Mouse (Mus musculus): ENCODE data around the gene Irf8. TPM values are rescaled to one million over a fixed set of nuclear protein-coding genes. Genes with fewer than 3 reads are reported as not detected.

The Irf8 gene
- polyA plus RNA-seq (2016; fragmentation: Nextera tagmentation; extraction: Ambion mirVana): 4.6 and 5.8 TPM in 2 replicates

DNA sequence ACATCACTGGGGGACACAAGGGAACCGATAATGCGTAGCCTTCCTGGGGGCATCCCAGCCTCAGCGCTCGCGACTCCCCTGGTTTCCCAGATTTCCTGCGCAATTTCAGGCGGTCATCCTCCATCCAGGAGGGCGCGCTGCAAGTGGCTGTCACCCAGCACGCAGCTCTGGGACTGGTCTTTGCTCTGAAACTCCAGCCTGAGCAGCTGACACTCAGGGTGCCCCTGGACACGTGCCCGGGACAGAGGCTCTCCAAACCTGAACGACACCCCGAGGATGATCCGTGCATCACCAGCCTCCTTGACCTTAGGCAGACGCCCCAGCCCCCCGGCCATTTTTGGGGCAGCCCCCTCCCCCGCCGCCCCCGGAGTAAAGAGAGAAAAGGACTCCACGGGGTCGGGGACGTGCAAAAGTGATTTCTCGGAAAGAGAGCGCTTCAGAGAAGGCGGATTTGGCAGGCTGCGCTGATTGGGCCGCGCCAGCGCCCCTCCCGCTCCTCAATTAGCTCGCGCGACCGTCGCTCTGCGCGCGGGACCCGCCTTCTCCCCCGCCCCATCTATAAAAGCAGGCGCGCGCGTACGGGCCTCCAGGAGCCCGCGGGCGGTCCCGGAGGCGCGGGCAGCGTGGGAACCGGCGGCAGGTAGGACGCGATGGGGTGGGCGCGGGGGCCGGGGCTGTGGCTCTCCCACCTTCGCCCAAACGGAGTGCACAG is at the start of gene Irf8:
Gene Irf8, plus strand, starts transcription at position 589 of the 712 bp plus-strand sequence.
- peaks cover 98% of the 10 kb centered on the region for H3K27me3 ChIP-seq (replicated peaks; ENCODE audit: low read depth, poor library complexity, severe bottlenecking)
- peaks cover 21% of the 10 kb centered on the region for H3K4me1 ChIP-seq
- H3K27ac ChIP-seq (replicated peaks): peak within 1 kb of the TSS; percentile 55; the same call in 1 of the 2 replicates
- peak within 1 kb of the TSS; percentile 67 for H3K4me3 ChIP-seq
- peak; percentile 90 for DNase-seq (ENCODE audit: low spot score)
- no peaks in the 10 kb centered on the region for H3K36me3 ChIP-seq (replicated peaks)
- under 1% methylated on average over 62 of the region's 62 CpGs for WGBS
- H3K9me3 ChIP-seq: no peaks in the 10 kb centered on the region

DNA sequence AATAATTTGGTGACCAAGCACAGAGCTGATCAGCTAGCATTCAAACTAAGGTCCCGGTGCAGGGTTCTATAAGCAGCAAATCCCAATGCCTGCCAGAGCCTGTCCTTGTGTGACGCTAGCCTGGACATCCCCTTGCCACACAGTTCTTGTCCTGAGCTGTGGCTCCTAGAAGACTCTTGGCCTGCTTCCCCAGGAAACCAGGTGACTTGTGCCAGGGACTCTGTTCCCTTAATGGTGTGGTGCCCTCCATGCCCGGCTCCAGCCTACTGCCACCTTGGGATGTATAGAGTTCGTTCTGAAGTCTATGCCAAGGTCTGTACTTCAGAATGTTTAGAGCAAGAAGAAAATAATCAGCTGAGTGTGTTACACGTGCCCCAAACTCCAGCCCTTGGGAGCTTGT is 49.6 kb upstream of the Irf8 start:
- Histone ChIP-seq H3K27ac (replicated peaks) (no peak overlapping the region), H3K27me3 (replicated peaks; ENCODE audit: low read depth, poor library complexity, severe bottlenecking) (peaks cover 42% of the 10 kb centered on the region), H3K4me1 (peaks cover 24% of the 10 kb centered on the region), H3K9me3 (no peaks in the 10 kb centered on the region), H3K36me3 (replicated peaks) (no peaks in the 10 kb centered on the region), H3K4me3 (no peak overlapping the region)
- WGBS: 81% methylated on average over 5 of the region's 5 CpGs
- DNase-seq (ENCODE audit: low spot score): no peak

GRCm38 (mm10) chr8:120687786-120688185 is 48.4 kb upstream of the Irf8 start:
- Histone ChIP-seq H3K27ac (replicated peaks) (no peak overlapping the region), H3K4me3 (no peak overlapping the region), H3K9me3 (no peaks in the 10 kb centered on the region), H3K36me3 (replicated peaks) (no peaks in the 10 kb centered on the region), H3K4me1 (peaks cover 24% of the 10 kb centered on the region), H3K27me3 (replicated peaks; ENCODE audit: low read depth, poor library complexity, severe bottlenecking) (peaks cover 35% of the 10 kb centered on the region)
- no peak for DNase-seq (ENCODE audit: low spot score)
- 82% methylated on average over 8 of the region's 8 CpGs for WGBS

DNA sequence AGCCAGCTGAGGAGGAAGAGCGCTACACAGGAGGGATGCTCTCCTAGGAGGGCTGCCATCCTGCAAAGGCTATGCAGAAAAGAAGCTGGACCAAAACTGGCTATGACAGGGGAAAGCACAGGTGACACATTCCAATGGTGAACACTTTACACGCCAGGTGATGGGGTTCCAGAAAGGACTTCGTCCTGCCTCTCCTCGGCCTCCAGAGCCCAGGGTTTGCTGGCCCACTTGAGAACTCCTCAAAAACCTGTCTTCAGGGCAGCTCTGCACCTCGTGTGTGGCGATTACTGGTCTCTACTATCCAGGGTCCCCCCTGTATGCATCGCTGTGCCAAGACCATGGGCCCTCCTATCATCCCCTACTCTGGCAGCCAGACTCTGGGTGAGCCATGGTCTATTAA is 47.6 kb upstream of the Irf8 start:
- no peak for DNase-seq (ENCODE audit: low spot score)
- Histone ChIP-seq H3K36me3 (replicated peaks) (no peaks in the 10 kb centered on the region), H3K27me3 (replicated peaks; ENCODE audit: low read depth, poor library complexity, severe bottlenecking) (peaks cover 31% of the 10 kb centered on the region), H3K4me1 (peaks cover 26% of the 10 kb centered on the region), H3K27ac (replicated peaks) (no peak overlapping the region), H3K9me3 (no peaks in the 10 kb centered on the region), H3K4me3 (no peak overlapping the region)
- 89% methylated on average over 7 of the region's 7 CpGs for WGBS

DNA sequence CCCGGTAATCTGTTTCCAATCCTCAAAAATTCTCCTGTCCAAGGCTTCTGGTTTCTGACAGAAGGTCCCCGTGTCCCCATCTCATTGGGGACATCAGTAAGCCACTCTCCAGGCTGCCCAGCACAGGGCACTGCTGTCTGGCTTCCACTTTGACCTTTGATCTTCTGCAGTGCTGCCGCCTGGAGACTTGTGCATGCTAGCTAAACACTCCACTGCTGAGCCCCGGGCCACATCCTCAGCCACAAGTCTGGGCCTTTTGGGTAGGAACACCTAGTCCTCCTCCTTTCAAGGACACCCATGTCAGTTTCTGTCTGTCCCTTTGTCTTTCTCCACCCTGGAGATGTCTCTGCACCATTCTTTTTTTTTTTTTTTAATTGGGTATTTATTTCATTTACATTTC is 43.2 kb upstream of the Irf8 start:
- DNase-seq (ENCODE audit: low spot score): no peak
- peaks cover 17% of the 10 kb centered on the region; the same call in 1 of the 2 replicates for H3K27me3 ChIP-seq (replicated peaks; ENCODE audit: low read depth, poor library complexity, severe bottlenecking)
- H3K4me3 ChIP-seq: no peak overlapping the region
- H3K27ac ChIP-seq (replicated peaks): no peak overlapping the region
- H3K36me3 ChIP-seq (replicated peaks): no peaks in the 10 kb centered on the region
- H3K4me1 ChIP-seq: peaks cover 17% of the 10 kb centered on the region
- H3K9me3 ChIP-seq: peaks cover 1% of the 10 kb centered on the region
- 54% methylated on average over 4 of the region's 4 CpGs for WGBS

GRCm38 (mm10) chr8:120693861-120694493 is 42.2 kb upstream of the Irf8 start:
- peak; percentile 24 for DNase-seq (ENCODE audit: low spot score)
- Histone ChIP-seq H3K9me3 (peaks cover 4% of the 10 kb centered on the region), H3K27ac (replicated peaks) (no peak overlapping the region), H3K27me3 (replicated peaks; ENCODE audit: low read depth, poor library complexity, severe bottlenecking) (peaks cover 11% of the 10 kb centered on the region; the same call in 1 of the 2 replicates), H3K4me3 (no peak overlapping the region), H3K36me3 (replicated peaks) (no peaks in the 10 kb centered on the region), H3K4me1 (peaks cover 17% of the 10 kb centered on the region)
- 56% methylated on average over 22 of the region's 22 CpGs for WGBS

DNA sequence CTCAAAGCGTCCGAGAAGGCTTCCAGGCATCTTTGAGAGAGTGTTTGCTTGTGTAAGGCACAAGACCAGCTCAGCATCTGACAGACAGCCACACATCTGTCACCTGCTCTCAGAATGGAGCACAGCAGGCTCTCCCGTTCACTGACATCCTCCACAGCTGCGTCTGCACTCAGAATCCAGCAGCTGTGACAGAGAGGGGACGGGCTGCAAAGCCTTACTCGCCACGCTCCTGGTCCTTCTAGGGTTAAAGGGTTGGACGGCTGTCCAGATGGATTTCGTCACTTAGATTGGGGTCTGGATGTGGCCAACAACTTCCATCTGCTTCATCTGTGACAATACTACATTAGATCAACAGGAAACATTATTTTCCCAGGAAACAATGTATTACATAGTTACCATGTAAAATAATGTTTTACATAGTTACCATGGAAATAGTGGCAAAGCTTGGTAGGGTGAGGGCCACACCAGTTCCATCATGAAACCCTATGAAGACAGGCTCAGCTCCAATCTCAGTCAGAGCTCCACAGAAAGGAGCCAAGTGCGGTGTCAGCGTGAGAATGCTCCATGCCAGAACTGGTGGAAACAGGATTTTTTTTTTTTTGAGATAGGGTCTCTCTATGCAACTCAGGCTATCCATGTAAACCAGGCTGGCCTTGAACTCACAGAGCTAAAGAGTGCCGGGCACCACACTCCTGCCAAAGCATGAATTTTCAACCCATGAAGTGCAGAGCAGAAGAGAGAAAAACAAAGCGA is 39.6 kb upstream of the Irf8 start:
- WGBS: 64% methylated on average over 13 of the region's 13 CpGs
- Histone ChIP-seq H3K4me1 (peaks cover 27% of the 10 kb centered on the region), H3K36me3 (replicated peaks) (no peaks in the 10 kb centered on the region), H3K4me3 (no peak overlapping the region), H3K9me3 (peaks cover 4% of the 10 kb centered on the region), H3K27me3 (replicated peaks; ENCODE audit: low read depth, poor library complexity, severe bottlenecking) (peaks cover 10% of the 10 kb centered on the region), H3K27ac (replicated peaks) (no peak overlapping the region)
- DNase-seq (ENCODE audit: low spot score): peak; percentile 24

DNA sequence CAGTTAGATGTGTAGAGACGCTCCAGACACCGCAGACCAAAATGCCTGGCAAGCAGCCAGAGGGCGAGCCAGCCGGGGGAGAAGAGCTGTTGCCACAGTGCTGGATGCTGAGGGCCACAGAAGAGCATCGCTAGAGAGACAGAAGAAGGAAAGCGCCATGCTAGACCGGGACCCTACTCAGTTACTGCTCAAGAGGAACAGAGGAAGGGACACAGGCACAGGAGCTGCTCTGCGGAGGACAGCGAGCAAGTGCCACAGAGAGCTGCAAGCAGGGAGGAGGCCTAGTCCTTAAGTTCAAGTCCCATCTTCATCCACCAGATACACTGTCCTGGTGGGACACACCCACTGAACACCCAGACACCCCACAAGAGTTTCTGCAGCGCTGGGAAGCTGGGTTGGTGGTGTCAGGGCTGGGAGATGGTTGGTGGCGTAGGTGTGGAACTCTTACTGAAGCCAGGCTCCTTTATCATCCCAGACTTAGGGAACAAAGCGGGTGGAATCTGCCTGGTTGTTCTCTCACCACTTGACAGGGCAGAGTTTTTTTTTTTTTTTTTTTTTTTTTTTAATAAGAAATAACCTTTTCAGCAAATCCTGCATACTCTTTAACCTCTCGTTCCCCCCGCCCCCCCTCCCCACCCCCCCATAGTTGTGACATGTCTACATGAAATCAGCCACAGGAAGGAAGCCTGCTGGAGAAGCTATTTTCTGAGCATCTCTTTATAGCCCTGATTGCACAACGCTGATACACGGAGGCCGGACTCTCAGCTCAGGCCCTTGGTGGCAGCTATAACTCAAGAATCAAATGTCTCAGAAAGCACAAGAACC is 38.8 kb upstream of the Irf8 start:
- Histone ChIP-seq H3K9me3 (peaks cover 4% of the 10 kb centered on the region), H3K4me1 (peaks cover 30% of the 10 kb centered on the region), H3K4me3 (no peak overlapping the region), H3K36me3 (replicated peaks) (no peaks in the 10 kb centered on the region), H3K27ac (replicated peaks) (no peak overlapping the region), H3K27me3 (replicated peaks; ENCODE audit: low read depth, poor library complexity, severe bottlenecking) (peaks cover 17% of the 10 kb centered on the region)
- 86% methylated on average over 17 of the region's 17 CpGs for WGBS
- DNase-seq (ENCODE audit: low spot score): no peak

- H3K36me3 ChIP-seq (replicated peaks): no peaks in the 10 kb centered on the region
- no peak overlapping the region for H3K4me3 ChIP-seq
- DNase-seq (ENCODE audit: low spot score): no peak
- no peak overlapping the region for H3K27ac ChIP-seq (replicated peaks)
- peaks cover 4% of the 10 kb centered on the region for H3K9me3 ChIP-seq
- peaks cover 19% of the 10 kb centered on the region for H3K27me3 ChIP-seq (replicated peaks; ENCODE audit: low read depth, poor library complexity, severe bottlenecking)
- peaks cover 29% of the 10 kb centered on the region for H3K4me1 ChIP-seq
Observed at GRCm38 (mm10) chr8:120697979-120698272, 38.2 kb upstream of the Irf8 start.

DNA sequence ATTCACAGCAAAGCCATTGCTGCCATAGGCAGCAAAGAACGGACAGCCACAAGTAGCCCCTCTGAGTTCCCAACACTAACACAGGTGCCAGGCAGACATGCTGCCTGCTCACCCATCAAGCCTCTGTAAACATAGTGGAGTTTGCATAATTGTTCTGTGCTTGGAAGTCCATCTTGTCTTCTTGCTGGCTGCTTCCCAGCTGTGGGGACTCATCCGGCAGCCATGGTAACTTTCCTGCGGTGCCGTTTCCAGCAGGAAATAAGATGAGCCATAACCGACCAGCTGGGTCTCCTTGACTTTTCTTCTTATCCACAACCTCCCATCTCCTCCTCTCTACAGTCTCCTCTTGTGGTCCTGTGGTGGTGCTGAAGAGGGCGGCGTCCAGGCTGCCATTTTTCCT is 37.7 kb upstream of the Irf8 start:
- H3K27me3 ChIP-seq (replicated peaks; ENCODE audit: low read depth, poor library complexity, severe bottlenecking): peaks cover 19% of the 10 kb centered on the region
- no peak for DNase-seq (ENCODE audit: low spot score)
- WGBS: 94% methylated on average over 7 of the region's 7 CpGs
- no peaks in the 10 kb centered on the region for H3K36me3 ChIP-seq (replicated peaks)
- H3K4me1 ChIP-seq: peaks cover 29% of the 10 kb centered on the region
- no peak overlapping the region for H3K4me3 ChIP-seq
- no peak overlapping the region for H3K27ac ChIP-seq (replicated peaks)
- peaks cover 4% of the 10 kb centered on the region for H3K9me3 ChIP-seq

DNA sequence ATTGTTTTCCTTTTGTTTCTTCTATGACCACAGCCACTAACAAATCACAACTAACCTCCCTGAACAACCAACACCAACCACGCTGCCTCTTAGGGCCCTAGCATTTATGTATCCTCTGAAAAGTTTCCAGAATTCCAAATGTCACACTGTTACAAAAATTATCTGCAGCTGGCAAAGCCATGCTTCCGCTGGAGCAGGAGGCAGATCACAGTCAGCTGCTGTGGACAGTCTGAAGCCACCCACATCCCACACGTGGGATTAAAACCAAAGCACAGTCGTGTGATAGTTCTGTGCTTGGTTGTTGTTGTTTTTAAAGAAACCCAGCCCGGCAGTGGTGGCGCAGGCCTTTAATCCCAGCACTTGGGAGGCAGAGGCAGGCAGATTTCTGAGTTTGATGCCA is 37.1 kb upstream of the Irf8 start:
- no peaks in the 10 kb centered on the region for H3K36me3 ChIP-seq (replicated peaks)
- H3K27me3 ChIP-seq (replicated peaks; ENCODE audit: low read depth, poor library complexity, severe bottlenecking): peaks cover 19% of the 10 kb centered on the region
- no peak overlapping the region for H3K27ac ChIP-seq (replicated peaks)
- H3K4me3 ChIP-seq: no peak overlapping the region
- H3K4me1 ChIP-seq: peaks cover 24% of the 10 kb centered on the region
- no peak for DNase-seq (ENCODE audit: low spot score)
- H3K9me3 ChIP-seq: peaks cover 4% of the 10 kb centered on the region
- 81% methylated on average over 6 of the region's 6 CpGs for WGBS

DNA sequence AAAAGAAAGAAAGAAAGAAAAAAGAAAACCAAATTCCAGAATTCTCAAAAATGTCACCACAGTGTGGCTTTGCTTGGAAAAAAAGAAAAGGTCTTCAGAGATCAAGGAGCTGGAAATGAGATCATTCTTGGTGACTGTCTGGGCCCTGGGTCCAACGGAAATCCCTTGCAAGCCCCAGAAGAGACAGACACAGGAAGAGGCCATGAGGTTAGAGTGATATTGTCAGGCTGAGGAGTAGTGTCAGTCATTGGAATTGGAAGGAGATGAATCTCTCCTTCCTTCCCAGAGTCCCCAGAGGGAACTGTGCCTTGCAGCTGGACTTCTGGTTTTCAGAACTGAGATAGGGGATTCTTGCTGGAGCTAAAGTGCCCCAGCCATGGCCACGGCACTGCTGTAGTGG is 36.6 kb upstream of the Irf8 start:
- no peak overlapping the region for H3K27ac ChIP-seq (replicated peaks)
- no peaks in the 10 kb centered on the region for H3K36me3 ChIP-seq (replicated peaks)
- no peak overlapping the region for H3K4me3 ChIP-seq
- H3K27me3 ChIP-seq (replicated peaks; ENCODE audit: low read depth, poor library complexity, severe bottlenecking): peaks cover 19% of the 10 kb centered on the region
- no peak for DNase-seq (ENCODE audit: low spot score)
- H3K9me3 ChIP-seq: peaks cover 4% of the 10 kb centered on the region
- 73% methylated on average over 2 of the region's 2 CpGs for WGBS
- H3K4me1 ChIP-seq: peaks cover 22% of the 10 kb centered on the region

Data from embryonic facial prominence, embryonic 10.5 days (tissue).